Mouse (Mus musculus): ENCODE measurements at regions not wholly inside any gene's neighbourhood (a gene's known extent, or its start where the extent isn't known, plus 50 kb on each side); places are given as distances from the start of the nearest gene placed in this dataset.

- Histone ChIP-seq H3K4me1 (ENCODE audit: control insufficient read depth, insufficient read depth, low read length) (no peaks in the 10 kb centered on the region), H3K4me2 (ENCODE audit: low read length) (no peak overlapping the region), H3K4me3 (ENCODE audit: low read depth, low read length) (no peak overlapping the region), H3K9ac (ENCODE audit: low read length) (no peak overlapping the region), H3K27ac (ENCODE audit: low read depth, low read length) (no peak overlapping the region), H3K9me3 (replicated peaks; ENCODE audit: control insufficient read depth, low read length) (no peaks in the 10 kb centered on the region), H3K27me3 (replicated peaks; ENCODE audit: control insufficient read depth, insufficient read depth, low read length) (no peaks in the 10 kb centered on the region), H3K36me3 (ENCODE audit: control insufficient read depth, insufficient read depth, low read length) (no peaks in the 10 kb centered on the region)
- ATAC-seq (no peak), DNase-seq (ENCODE audit: low spot score) (no peak)
- WGBS = 58% methylated on average over 9 of the region's 9 CpGs
Observed at GRCm38 (mm10) chr3:52711133-52711532, 305.9 kb downstream of the Cog6 start.

- no peaks in the 10 kb centered on the region for H3K4me1 ChIP-seq (ENCODE audit: control insufficient read depth, insufficient read depth, low read length)
- DNase-seq (ENCODE audit: low spot score) (no peak), ATAC-seq (no peak)
- H3K27ac ChIP-seq (ENCODE audit: low read depth, low read length) = no peak overlapping the region
- no peak overlapping the region for H3K4me2 ChIP-seq (ENCODE audit: low read length)
- WGBS = 84% methylated on average over 3 of the region's 3 CpGs
- H3K9ac ChIP-seq (ENCODE audit: low read length) = no peak overlapping the region
- H3K4me3 ChIP-seq (ENCODE audit: low read depth, low read length) = no peak overlapping the region
- no peaks in the 10 kb centered on the region for H3K27me3 ChIP-seq (replicated peaks; ENCODE audit: control insufficient read depth, insufficient read depth, low read length)
- no peaks in the 10 kb centered on the region for H3K36me3 ChIP-seq (ENCODE audit: control insufficient read depth, insufficient read depth, low read length)
- H3K9me3 ChIP-seq (replicated peaks; ENCODE audit: control insufficient read depth, low read length) = no peaks in the 10 kb centered on the region
Observed at GRCm38 (mm10) chr3:52708746-52709145, 308.3 kb downstream of the Cog6 start.

GRCm38 (mm10) chr3:52708301-52708700, 308.7 kb downstream of the Cog6 start:
- no peaks in the 10 kb centered on the region for H3K36me3 ChIP-seq (ENCODE audit: control insufficient read depth, insufficient read depth, low read length)
- WGBS = 71% methylated on average over 1 of the region's 1 CpGs
- H3K4me1 ChIP-seq (ENCODE audit: control insufficient read depth, insufficient read depth, low read length) = no peaks in the 10 kb centered on the region
- H3K4me3 ChIP-seq (ENCODE audit: low read depth, low read length) = no peak overlapping the region
- H3K9ac ChIP-seq (ENCODE audit: low read length) = no peak overlapping the region
- H3K4me2 ChIP-seq (ENCODE audit: low read length) = no peak overlapping the region
- DNase-seq (ENCODE audit: low spot score) (no peak), ATAC-seq (no peak)
- no peaks in the 10 kb centered on the region for H3K9me3 ChIP-seq (replicated peaks; ENCODE audit: control insufficient read depth, low read length)
- H3K27me3 ChIP-seq (replicated peaks; ENCODE audit: control insufficient read depth, insufficient read depth, low read length) = no peaks in the 10 kb centered on the region
- no peak overlapping the region for H3K27ac ChIP-seq (ENCODE audit: low read depth, low read length)

- Histone ChIP-seq H3K4me1 (ENCODE audit: control insufficient read depth, insufficient read depth, low read length) (no peaks in the 10 kb centered on the region), H3K9ac (ENCODE audit: low read length) (no peak overlapping the region), H3K27ac (ENCODE audit: low read depth, low read length) (no peak overlapping the region), H3K4me2 (ENCODE audit: low read length) (no peak overlapping the region), H3K4me3 (ENCODE audit: low read depth, low read length) (no peak overlapping the region), H3K36me3 (ENCODE audit: control insufficient read depth, insufficient read depth, low read length) (no peaks in the 10 kb centered on the region), H3K27me3 (replicated peaks; ENCODE audit: control insufficient read depth, insufficient read depth, low read length) (no peaks in the 10 kb centered on the region), H3K9me3 (replicated peaks; ENCODE audit: control insufficient read depth, low read length) (no peaks in the 10 kb centered on the region)
- DNase-seq (ENCODE audit: low spot score) = no peak
- ATAC-seq = no peak
- 94% methylated on average over 2 of the region's 2 CpGs for WGBS
Observed at GRCm38 (mm10) chr3:52706626-52707025, 310.4 kb downstream of the Cog6 start.

GRCm38 (mm10) chr3:52703751-52704150, 313.3 kb downstream of the Cog6 start:
- WGBS = 91% methylated on average over 6 of the region's 6 CpGs
- Histone ChIP-seq H3K9ac (ENCODE audit: low read length) (no peak overlapping the region), H3K4me1 (ENCODE audit: control insufficient read depth, insufficient read depth, low read length) (no peaks in the 10 kb centered on the region), H3K4me3 (ENCODE audit: low read depth, low read length) (no peak overlapping the region), H3K4me2 (ENCODE audit: low read length) (no peak overlapping the region), H3K9me3 (replicated peaks; ENCODE audit: control insufficient read depth, low read length) (no peaks in the 10 kb centered on the region), H3K36me3 (ENCODE audit: control insufficient read depth, insufficient read depth, low read length) (no peaks in the 10 kb centered on the region), H3K27ac (ENCODE audit: low read depth, low read length) (no peak overlapping the region), H3K27me3 (replicated peaks; ENCODE audit: control insufficient read depth, insufficient read depth, low read length) (no peaks in the 10 kb centered on the region)
- DNase-seq (ENCODE audit: low spot score) = no peak
- no peak for ATAC-seq

GRCm38 (mm10) chr3:52702962-52703361, 314.1 kb downstream of the Cog6 start:
- Histone ChIP-seq H3K9ac (ENCODE audit: low read length) (no peak overlapping the region), H3K27me3 (replicated peaks; ENCODE audit: control insufficient read depth, insufficient read depth, low read length) (no peaks in the 10 kb centered on the region), H3K4me3 (ENCODE audit: low read depth, low read length) (no peak overlapping the region), H3K4me1 (ENCODE audit: control insufficient read depth, insufficient read depth, low read length) (no peaks in the 10 kb centered on the region), H3K27ac (ENCODE audit: low read depth, low read length) (no peak overlapping the region), H3K4me2 (ENCODE audit: low read length) (no peak overlapping the region), H3K36me3 (ENCODE audit: control insufficient read depth, insufficient read depth, low read length) (no peaks in the 10 kb centered on the region), H3K9me3 (replicated peaks; ENCODE audit: control insufficient read depth, low read length) (no peaks in the 10 kb centered on the region)
- no peak for ATAC-seq
- WGBS = 70% methylated on average over 4 of the region's 4 CpGs
- DNase-seq (ENCODE audit: low spot score) = no peak

- no peaks in the 10 kb centered on the region for H3K9me3 ChIP-seq (replicated peaks; ENCODE audit: control insufficient read depth, low read length)
- H3K36me3 ChIP-seq (ENCODE audit: control insufficient read depth, insufficient read depth, low read length) = no peaks in the 10 kb centered on the region
- H3K4me3 ChIP-seq (ENCODE audit: low read depth, low read length) = no peak overlapping the region
- H3K27me3 ChIP-seq (replicated peaks; ENCODE audit: control insufficient read depth, insufficient read depth, low read length) = no peaks in the 10 kb centered on the region
- no peak overlapping the region for H3K9ac ChIP-seq (ENCODE audit: low read length)
- no peak overlapping the region for H3K4me2 ChIP-seq (ENCODE audit: low read length)
- ATAC-seq (no peak), DNase-seq (ENCODE audit: low spot score) (no peak)
- WGBS = 80% methylated on average over 3 of the region's 3 CpGs
- H3K27ac ChIP-seq (ENCODE audit: low read depth, low read length) = no peak overlapping the region
- no peaks in the 10 kb centered on the region for H3K4me1 ChIP-seq (ENCODE audit: control insufficient read depth, insufficient read depth, low read length)
Observed at GRCm38 (mm10) chr3:52701601-52702000, 315.4 kb downstream of the Cog6 start.

- DNase-seq (ENCODE audit: low spot score) = no peak
- H3K4me3 ChIP-seq (ENCODE audit: low read depth, low read length) = no peak overlapping the region
- no peak overlapping the region for H3K9ac ChIP-seq (ENCODE audit: low read length)
- no peak for ATAC-seq
- WGBS = 75% methylated on average over 2 of the region's 2 CpGs
- no peaks in the 10 kb centered on the region for H3K27me3 ChIP-seq (replicated peaks; ENCODE audit: control insufficient read depth, insufficient read depth, low read length)
- H3K27ac ChIP-seq (ENCODE audit: low read depth, low read length) = no peak overlapping the region
- H3K9me3 ChIP-seq (replicated peaks; ENCODE audit: control insufficient read depth, low read length) = no peaks in the 10 kb centered on the region
- no peak overlapping the region for H3K4me2 ChIP-seq (ENCODE audit: low read length)
- no peaks in the 10 kb centered on the region for H3K36me3 ChIP-seq (ENCODE audit: control insufficient read depth, insufficient read depth, low read length)
- no peaks in the 10 kb centered on the region for H3K4me1 ChIP-seq (ENCODE audit: control insufficient read depth, insufficient read depth, low read length)
Observed at GRCm38 (mm10) chr3:52693813-52694212, 323.2 kb downstream of the Cog6 start.

- no peak for ATAC-seq
- no peak overlapping the region for H3K4me3 ChIP-seq (ENCODE audit: low read depth, low read length)
- H3K4me1 ChIP-seq (ENCODE audit: control insufficient read depth, insufficient read depth, low read length) = peaks cover 4% of the 10 kb centered on the region; the same call in 1 of the 2 replicates
- H3K36me3 ChIP-seq (ENCODE audit: control insufficient read depth, insufficient read depth, low read length) = no peaks in the 10 kb centered on the region
- no peak overlapping the region for H3K9ac ChIP-seq (ENCODE audit: low read length)
- H3K27ac ChIP-seq (ENCODE audit: low read depth, low read length) = no peak overlapping the region
- 75% methylated on average over 9 of the region's 9 CpGs for WGBS
- H3K9me3 ChIP-seq (replicated peaks; ENCODE audit: control insufficient read depth, low read length) = no peaks in the 10 kb centered on the region
- H3K27me3 ChIP-seq (replicated peaks; ENCODE audit: control insufficient read depth, insufficient read depth, low read length) = 0 out of 2 replicates have a peak, but pooled peaks cover 2% of the 10 kb centered on the region
- DNase-seq (ENCODE audit: low spot score) = no peak
- H3K4me2 ChIP-seq (ENCODE audit: low read length) = no peak overlapping the region
Observed at GRCm38 (mm10) chr3:52685434-52686181, 331.4 kb downstream of the Cog6 start.
